Mouse (Mus musculus) cerebellum, adult 9-11 months (tissue): ENCODE measurements around the gene Pycr1.

Source experiments
- DNase-seq: peaks from one replicate; pipeline ENCODE4 v3.0.0; 2022

Gene Pycr1

GRCm38 (mm10) chr11:120600716-120601115 lies 42.9 kb downstream of the Pycr1 start:
- no peak for DNase-seq

GRCm38 (mm10) chr11:120598990-120599549 lies 44.5 kb downstream of the Pycr1 start:
- no peak for DNase-seq

GRCm38 (mm10) chr11:120598283-120598989 lies 45.1 kb downstream of the Pycr1 start, which contains the start of the genes Alyref and Anapc11:
Gene Alyref (minus strand): TSS chr11:120598365.
Gene Anapc11 (plus strand): TSS chr11:120598421.
- peak; percentile 93 for DNase-seq

DNA sequence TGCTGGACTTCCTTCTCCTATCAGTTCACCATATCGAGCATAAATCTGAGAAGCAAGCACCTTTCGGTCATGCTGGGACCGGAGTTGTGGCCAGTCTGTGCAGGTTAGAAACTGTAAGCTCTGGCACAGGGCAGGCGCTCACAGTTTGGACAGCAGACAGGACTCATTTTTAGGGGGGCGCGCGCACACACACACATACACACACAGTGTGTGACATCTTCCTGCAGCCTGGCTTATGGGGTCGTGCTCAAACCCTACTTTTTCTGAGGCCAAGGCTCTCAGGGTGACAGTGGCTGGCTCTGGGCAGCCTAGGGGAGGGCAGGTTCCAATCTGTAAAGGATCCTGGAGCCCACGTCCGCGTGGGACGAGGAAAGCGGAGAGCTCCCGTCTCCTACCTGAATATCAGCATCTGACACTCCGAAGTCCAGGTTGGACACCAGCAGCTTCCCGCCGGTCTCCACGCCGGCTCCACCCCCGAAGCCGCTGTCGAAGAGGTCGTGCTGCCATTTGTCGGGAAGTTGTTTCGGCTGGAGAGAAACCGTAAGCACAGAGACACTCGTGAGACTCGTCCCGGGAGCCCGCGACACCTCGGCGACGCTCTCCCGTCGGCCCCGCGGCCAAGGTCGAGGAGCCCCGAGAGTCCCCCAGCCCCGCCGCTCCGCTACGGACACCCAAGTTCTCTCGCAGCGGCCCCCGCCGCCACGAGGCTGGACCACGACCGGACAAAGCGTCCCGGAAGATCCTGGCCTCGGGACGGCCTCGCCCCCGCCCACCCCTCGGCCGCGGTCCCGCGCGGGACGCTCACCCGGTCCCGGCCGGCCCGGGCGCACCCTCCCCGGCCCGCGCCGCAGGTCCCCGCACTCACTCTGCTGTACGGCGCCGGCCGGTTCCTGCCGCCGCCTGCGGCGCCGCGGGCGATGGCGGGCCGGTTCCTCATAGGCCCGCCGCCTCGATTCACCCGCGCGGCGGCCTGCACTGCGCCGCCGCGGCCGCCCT lies 46.0 kb downstream of the Pycr1 start:
- no peak for DNase-seq

DNA sequence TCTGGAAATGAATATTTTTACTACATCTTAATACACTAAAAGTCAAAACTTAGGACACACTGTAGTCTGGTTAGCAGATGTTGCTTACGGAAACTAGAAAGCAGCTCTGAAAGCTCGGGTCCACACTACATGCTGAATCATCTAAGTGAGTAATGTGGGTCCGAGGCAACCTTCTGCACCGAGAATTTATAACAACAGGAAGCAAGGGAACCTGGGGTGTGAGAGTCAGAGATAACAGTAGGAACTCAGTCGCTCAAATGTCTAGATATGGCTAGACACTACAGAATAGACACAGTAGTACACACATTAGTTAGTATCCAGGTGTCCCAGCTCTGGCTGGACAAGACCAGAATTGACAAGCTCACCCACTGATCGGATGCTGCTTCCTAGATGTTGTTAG lies 55.0 kb downstream of the Pycr1 start:
- DNase-seq: no peak
